Mouse (Mus musculus): ENCODE results near the gene Abtb2.

GRCm38 (mm10) chr2:103640861-103641260 lies 74.8 kb downstream of the Abtb2 start:
- TF ChIP-seq CHD2 (IDR thresholded peaks at IDR 0.05; ENCODE audit: low read depth, low read length) (no peak), ZNF384 (IDR thresholded peaks at IDR 0.05; ENCODE audit: low read depth, low read length) (no peak), MAFK (IDR thresholded peaks at IDR 0.05; ENCODE audit: insufficient read depth, low read depth, low read length) (no peak), ZC3H11A (IDR thresholded peaks at IDR 0.05; ENCODE audit: borderline replicate concordance, low read depth, low read length) (no peak), HCFC1 (IDR thresholded peaks at IDR 0.05; ENCODE audit: borderline replicate concordance, insufficient read depth, low read length) (no peak)

All from ES-E14 (cell line).